Comparison of ENCODE assay signal across 8 mouse cellular contexts in genomic region chr1:136234595-136235092, GRCm38 (mm10). TPM values are rescaled to one million over a fixed set of nuclear protein-coding genes. Genes with fewer than 3 reads are reported as not detected.
DNase-seq lines count a peak whose midpoint lies in the region; ATAC-seq and TF ChIP-seq lines count a peak whose summit lies in the region.

No protein-coding gene starts in this region.

- peaks cover 41% of the 10 kb centered on the region for H3K27me3 ChIP-seq in heart, embryonic 11.5 days (ENCODE audit: control insufficient read depth, insufficient read depth, low read length)
- H3K27me3 ChIP-seq in hindbrain, embryonic 12.5 days = no peaks in the 10 kb centered on the region
- H3K27me3 ChIP-seq in midbrain, embryonic 10.5 days (ENCODE audit: low read depth, poor library complexity, severe bottlenecking) = peaks cover 82% of the 10 kb centered on the region

- H3K9ac ChIP-seq in heart, embryonic 11.5 days (ENCODE audit: low read depth, low read length) = peak overlapping the region; percentile 58; the same call in 1 of the 2 replicates
- peak overlapping the region; percentile 86 for H3K9ac ChIP-seq in ES-E14 (ENCODE audit: insufficient read depth, low read depth, low read length, poor library complexity, severe bottlenecking)
- H3K9ac ChIP-seq in hindbrain, embryonic 12.5 days = peak overlapping the region; percentile 62

- H3K9me3 ChIP-seq in heart, embryonic 11.5 days (replicated peaks; ENCODE audit: control insufficient read depth, low read length) = no peaks in the 10 kb centered on the region
- H3K9me3 ChIP-seq in ES-E14 (ENCODE audit: control insufficient read depth, insufficient read depth, low read depth, low read length) = no peaks in the 10 kb centered on the region
- H3K9me3 ChIP-seq in hindbrain, embryonic 12.5 days (replicated peaks) = no peaks in the 10 kb centered on the region
- H3K9me3 ChIP-seq in midbrain, embryonic 10.5 days (replicated peaks) = no peaks in the 10 kb centered on the region

- peak overlapping the region; percentile 56 for H3K4me3 ChIP-seq in heart, embryonic 11.5 days (ENCODE audit: low read depth, low read length)
- peak overlapping the region; percentile 63 to 78 for H3K4me3 ChIP-seq in ES-E14 (ENCODE audit: insufficient read depth in 1 of 2, low read depth in 1 of 2, low read length in 2 of 2, poor library complexity in 1 of 2, severe bottlenecking in 1 of 2)
- peak overlapping the region; percentile 55 for H3K4me3 ChIP-seq in hindbrain, embryonic 12.5 days
- peak overlapping the region; percentile 76 for H3K4me3 ChIP-seq in midbrain, embryonic 10.5 days

- H3K36me3 ChIP-seq in heart, embryonic 11.5 days (ENCODE audit: control insufficient read depth, insufficient read depth, low read length) = no peaks in the 10 kb centered on the region
- H3K36me3 ChIP-seq in ES-E14 (ENCODE audit: control insufficient read depth, insufficient read depth, low read length, poor library complexity, severe bottlenecking) = no peaks in the 10 kb centered on the region
- H3K36me3 ChIP-seq in hindbrain, embryonic 12.5 days = no peaks in the 10 kb centered on the region
- H3K36me3 ChIP-seq in midbrain, embryonic 10.5 days = no peaks in the 10 kb centered on the region

- ATAC-seq in heart, embryonic 11.5 days (replicated peaks; ENCODE audit: insufficient number of reproducible peaks, low FRiP score, low TSS enrichment) = no peak
- peak; percentile 4; the same call in 1 of the 2 replicates for ATAC-seq in hindbrain, embryonic 12.5 days (ENCODE audit: low FRiP score)

- no peak overlapping the region for H3K27ac ChIP-seq in heart, embryonic 11.5 days (ENCODE audit: low read depth, low read length)
- no peak overlapping the region for H3K27ac ChIP-seq in ES-E14 (ENCODE audit: insufficient read depth, low read depth, low read length, poor library complexity, severe bottlenecking)
- peak overlapping the region; percentile 58; the same call in 1 of the 2 replicates for H3K27ac ChIP-seq in hindbrain, embryonic 12.5 days
- peak overlapping the region; percentile 96 for H3K27ac ChIP-seq in midbrain, embryonic 10.5 days (replicated peaks)

- peaks cover 13% of the 10 kb centered on the region for H3K4me1 ChIP-seq in heart, embryonic 11.5 days (ENCODE audit: control insufficient read depth, insufficient read depth, low read length)
- peaks cover 7 to 18% of the 10 kb centered on the region in 2 experiments; a peak in 3 of 4 replicates for H3K4me1 ChIP-seq in ES-E14 (ENCODE audit: control insufficient read depth in 2 of 2, insufficient read depth in 2 of 2, low read length in 2 of 2, poor library complexity in 1 of 2)
- H3K4me1 ChIP-seq in hindbrain, embryonic 12.5 days = peaks cover 39% of the 10 kb centered on the region
- peaks cover 56% of the 10 kb centered on the region for H3K4me1 ChIP-seq in midbrain, embryonic 10.5 days

- DNase-seq in heart, postnatal 25 days (ENCODE audit: low spot score) = no peak
- no peak for DNase-seq in ES-E14 (ENCODE audit: low read depth, low spot score)
- no peak for DNase-seq in midbrain, embryonic 10.5 days (ENCODE audit: low spot score)
- no peak for DNase-seq in left cerebral cortex, adult 8-10 months (ENCODE audit: low spot score in 2 of 2)
- no peak for DNase-seq in spleen, postnatal 10 days (ENCODE audit: low spot score in 2 of 2)
- DNase-seq in cerebellum, adult 9-10 months = no peak

- intact Hi-C loops in heart, postnatal 25 days (cut with DNase I) = no loop called here

- 5% methylated on average over 9 of the region's 9 CpGs for WGBS in heart, embryonic 11.5 days (ENCODE audit: insufficient replicate concordance)
- WGBS in hindbrain, embryonic 12.5 days = under 1% methylated on average over 9 of the region's 9 CpGs
- WGBS in midbrain, embryonic 10.5 days = 2% methylated on average over 9 of the region's 9 CpGs

- in situ Hi-C loops in ES-E14 (cut with MboI; ENCODE audit: low sequenced_read_pairs in 2 of 2, unreplicated experiment in 2 of 2) = no loop called here

- peak overlapping the region; percentile 87 for H3K4me2 ChIP-seq in heart, embryonic 11.5 days
- peak overlapping the region; percentile 72 for H3K4me2 ChIP-seq in hindbrain, embryonic 12.5 days (replicated peaks)

TF ChIP-seq in ES-E14, 5 proteins besides CTCF, POLR2A, EP300 and RAD21:
- TF ChIP-seq MAFK (IDR thresholded peaks at IDR 0.05; ENCODE audit: insufficient read depth, low read depth, low read length) (no peak), ZC3H11A (IDR thresholded peaks at IDR 0.05; ENCODE audit: borderline replicate concordance, low read depth, low read length) (no peak), HCFC1 (IDR thresholded peaks at IDR 0.05; ENCODE audit: borderline replicate concordance, insufficient read depth, low read length) (no peak), CHD2 (IDR thresholded peaks at IDR 0.05; ENCODE audit: low read depth, low read length) (no peak)

RNA-seq across cellular contexts. Expression of gene Inava, which starts 0.6 kb away (rescaled TPM):
- 2.0 and 2.1 TPM in 2 replicates for polyA plus RNA-seq in heart, embryonic 11.5 days (2014; fragmentation: Nextera tagmentation; extraction: Ambion mirVana)
- total RNA-seq in heart, postnatal 25 days (2021) = not detected
- total RNA-seq in ES-E14 (2012; rRNA removed) = 8.5 and 9.6 TPM in 2 replicates
- polyA plus RNA-seq in hindbrain, embryonic 12.5 days (2016; fragmentation: Nextera tagmentation; extraction: Ambion mirVana) = 13.2 and 13.8 TPM in 2 replicates
- 17.6 and 18.8 TPM in 2 replicates for polyA plus RNA-seq in midbrain, embryonic 10.5 days (2016; fragmentation: Nextera tagmentation; extraction: Ambion mirVana)
- total RNA-seq in left cerebral cortex, adult 8-10 months (2022) = 1 to 10 TPM; 1.2 to 2.7 (median 1.5) TPM

RNA-seq across cellular contexts. Expression of gene Mroh3, which starts 22.0 kb away (rescaled TPM):
- polyA plus RNA-seq in heart, embryonic 11.5 days (2014; fragmentation: Nextera tagmentation; extraction: Ambion mirVana) = not detected in 2 replicates
- not detected for total RNA-seq in heart, postnatal 25 days (2021)
- 0.22 and 0.26 TPM in 2 replicates for total RNA-seq in ES-E14 (2012; rRNA removed)
- polyA plus RNA-seq in hindbrain, embryonic 12.5 days (2016; fragmentation: Nextera tagmentation; extraction: Ambion mirVana) = 0.34 TPM in 1 of 2 replicates, not detected in the other
- 0.22 TPM in 1 of 2 replicates, not detected in the other for polyA plus RNA-seq in midbrain, embryonic 10.5 days (2016; fragmentation: Nextera tagmentation; extraction: Ambion mirVana)
- 1 to 10 TPM in 1 of 4 experiments, under 1 TPM in 3; 0.37 to 1.2 (median 0.56) TPM for total RNA-seq in left cerebral cortex, adult 8-10 months (2022)

RNA-seq across cellular contexts. Expression of gene Gpr25, which starts 26.0 kb away (rescaled TPM):
- polyA plus RNA-seq in heart, embryonic 11.5 days (2014; fragmentation: Nextera tagmentation; extraction: Ambion mirVana) = not detected in 2 replicates
- not detected for total RNA-seq in heart, postnatal 25 days (2021)
- total RNA-seq in ES-E14 (2012; rRNA removed) = not detected in 2 replicates
- not detected in 2 replicates for polyA plus RNA-seq in hindbrain, embryonic 12.5 days (2016; fragmentation: Nextera tagmentation; extraction: Ambion mirVana)
- polyA plus RNA-seq in midbrain, embryonic 10.5 days (2016; fragmentation: Nextera tagmentation; extraction: Ambion mirVana) = not detected in 2 replicates
- total RNA-seq in left cerebral cortex, adult 8-10 months (2022) = 1 to 10 TPM; 5.1 to 7.4 (median 5.8) TPM

Comparison
In these comparisons a context has a peak if more than half of its experiments do, and no peak if none do; other contexts are left out.
1. H3K27ac ChIP-seq: peak in hindbrain, embryonic 12.5 days (single experiment) and midbrain, embryonic 10.5 days (single experiment); none in heart, embryonic 11.5 days (single experiment) and ES-E14 (single experiment).
2. Peak in every context shown above with its lines, with median percentiles within 50 percentile points of each other: H3K4me3 ChIP-seq and H3K9ac ChIP-seq.